Mouse (Mus musculus) kidney, adult 2 months (tissue): ENCODE results near the gene Nudt9.

Experiments
- CTCF ChIP-seq: fragments of 200-500 bp; conservative IDR thresholded peaks from 2 replicates; pipeline ENCODE4 v1.5.1; 2011; ENCODE audit warnings: low read depth, mild to moderate bottlenecking, control low read depth, low read length, moderate library complexity, mixed read lengths; ENCODE audit not compliant: insufficient read depth, insufficient read length
- POLR2A ChIP-seq: fragments of 200-500 bp; IDR thresholded peaks from one replicate; pipeline ENCODE4 v1.6.1; 2011; ENCODE audit warnings: low read depth, low read length, control low read depth

GRCm38 (mm10) chr5:104072272-104072886, 26.3 kb downstream of the Nudt9 start:
- no peak for TF ChIP-seq POLR2A
- TF ChIP-seq CTCF = no peak
